Mouse (Mus musculus) neural tube, embryonic 14.5 days (tissue): ENCODE measurements around the gene Rcbtb2. TPM values are rescaled to one million over a fixed set of nuclear protein-coding genes. Genes with fewer than 3 reads are reported as not detected.
A peak's percentile ranks its signal among the peaks of the same experiment; 100 is the strongest.

Source experiments
- ATAC-seq: fragments of 200-750 bp; cut with Nextera tagmentation; 2 replicates; pipeline ENCODE4 v1.8.0; 2017; ENCODE audit warnings: low read depth, mild to moderate bottlenecking, moderate TSS enrichment, moderate library complexity
- H3K27ac ChIP-seq: fragments of 300-500 bp; sonication (generic); 2 replicates; pipeline ENCODE4 v1.5.1; 2014; ENCODE audit warnings: low read depth, mild to moderate bottlenecking, control low read depth, low read length, moderate library complexity, mixed read lengths
- H3K27me3 ChIP-seq: fragments of 300-500 bp; sonication (generic); 2 replicates; pipeline ENCODE4 v1.6.1; 2014; ENCODE audit warnings: low read length; ENCODE audit not compliant: control insufficient read depth, insufficient read depth
- H3K36me3 ChIP-seq: fragments of 300-500 bp; sonication (generic); 2 replicates; pipeline ENCODE4 v1.6.1; 2014; ENCODE audit warnings: low read length, mixed read lengths; ENCODE audit not compliant: control insufficient read depth, insufficient read depth
- H3K4me1 ChIP-seq: fragments of 300-500 bp; sonication (generic); 2 replicates; pipeline ENCODE4 v1.6.1; 2014; ENCODE audit warnings: low read length; ENCODE audit not compliant: control insufficient read depth, insufficient read depth
- H3K4me2 ChIP-seq: fragments of 300-500 bp; sonication (generic); 2 replicates; pipeline ENCODE4 v1.6.1; 2014; ENCODE audit warnings: mild to moderate bottlenecking, low read depth, low read length, control low read depth
- H3K4me3 ChIP-seq: fragments of 300-500 bp; sonication (generic); 2 replicates; pipeline ENCODE4 v1.5.1; 2014; ENCODE audit warnings: low read depth, low read length, control low read depth, mixed read lengths
- H3K9ac ChIP-seq: fragments of 300-500 bp; sonication (generic); replicated peaks from 2 replicates; pipeline ENCODE4 v1.6.1; 2014; ENCODE audit warnings: low read depth, mild to moderate bottlenecking, control low read depth, low read length, mixed read lengths
- H3K9me3 ChIP-seq: fragments of 300-500 bp; sonication (generic); 2 replicates; pipeline ENCODE4 v1.6.1; 2016; ENCODE audit warnings: low read length; ENCODE audit not compliant: control insufficient read depth
- WGBS: fragments of 180-500 bp; shearing (Covaris S2); extraction: QIAGEN DNeasy Blood & Tissue Kit; methylation state at CpG from one replicate; pipeline ENCODE4 v1.1.7; 2014; 5-methylcytosine and 5-hydroxymethylcytosine counted together
- polyA plus RNA-seq: library from polyadenylated mRNA; unstranded; fragments of >200 nt; fragmentation: Nextera tagmentation; extraction: Ambion mirVana; gene quantifications from 2 replicates; pipeline ENCODE4 v1.2.1, GENCODE M21; 2014

Rcbtb2 gene
- polyA plus RNA-seq, 1 experiment from 2014 or later = 61.2 TPM

DNA sequence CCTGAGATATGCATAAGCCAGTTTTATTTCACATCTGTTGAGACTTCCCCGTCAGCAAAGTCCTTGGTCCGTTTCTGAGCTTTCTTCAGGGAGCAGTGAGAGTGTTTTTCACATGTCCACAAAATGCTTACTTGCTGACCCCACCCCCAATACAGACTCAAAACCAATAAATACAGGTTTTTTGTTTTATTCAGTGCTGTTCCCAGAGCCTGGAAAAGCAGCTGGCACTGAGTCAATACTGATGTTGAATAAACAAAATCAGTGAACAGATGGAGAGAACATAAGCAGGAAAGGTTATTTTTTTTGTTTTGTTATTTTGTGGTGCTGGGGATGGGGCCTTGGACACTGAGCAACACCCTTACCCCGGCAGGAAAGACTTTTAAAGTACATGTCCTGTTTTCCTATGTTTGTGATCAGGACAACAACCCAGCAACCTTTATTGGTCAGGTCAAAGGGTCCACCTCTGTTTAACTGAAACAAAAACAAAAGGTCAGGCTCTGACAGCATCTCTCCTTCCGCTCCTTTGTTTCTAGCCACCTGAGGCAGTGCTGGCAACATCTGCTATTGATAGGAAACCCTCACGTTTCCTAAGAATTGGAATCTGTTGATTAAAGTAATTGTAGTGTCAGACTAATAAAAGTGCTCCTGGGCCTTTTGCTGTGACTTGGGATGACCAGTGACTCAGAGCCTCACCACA is 108.6 kb downstream of the Rcbtb2 start:
- H3K9ac ChIP-seq = no peak overlapping the region
- H3K4me2 ChIP-seq = no peak overlapping the region
- ATAC-seq = no peak
- no peak overlapping the region for H3K27ac ChIP-seq
- WGBS = 19% methylated on average over 5 of the region's 5 CpGs
- H3K4me1 ChIP-seq = 0 out of 2 replicates have a peak, but pooled peaks cover 7% of the 10 kb centered on the region
- H3K36me3 ChIP-seq = no peaks in the 10 kb centered on the region
- no peaks in the 10 kb centered on the region for H3K27me3 ChIP-seq
- H3K4me3 ChIP-seq = no peak overlapping the region
- no peaks in the 10 kb centered on the region for H3K9me3 ChIP-seq

DNA sequence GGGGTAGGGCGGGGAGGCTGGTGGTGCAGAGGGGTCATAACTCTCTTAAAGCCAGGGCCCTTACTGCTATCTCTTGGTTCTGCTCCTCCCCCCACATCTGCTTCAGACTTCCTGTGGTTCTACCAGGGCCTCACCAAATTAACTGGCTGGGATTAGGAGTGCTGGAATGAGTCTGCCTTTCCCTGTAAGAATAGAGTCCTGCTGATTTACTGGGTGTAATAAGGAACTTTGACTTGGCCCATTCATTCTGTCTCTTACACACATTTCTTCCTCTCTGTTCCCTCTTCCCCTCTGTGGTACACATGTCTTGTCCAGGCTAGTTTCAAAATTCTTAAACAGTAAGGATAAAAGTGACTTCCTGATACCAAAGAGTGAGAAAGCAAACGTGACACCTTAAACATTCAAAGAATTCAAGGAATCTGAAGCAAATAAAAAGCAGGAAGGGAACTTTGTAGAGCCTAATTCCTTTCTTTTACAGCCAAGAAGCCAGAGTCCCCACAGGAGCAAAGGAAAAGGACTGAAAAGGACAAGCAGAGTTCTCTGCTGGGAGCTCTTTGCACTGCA is 111.7 kb downstream of the Rcbtb2 start:
- Histone ChIP-seq H3K4me3 (no peak overlapping the region), H3K27ac (peak overlapping the region; percentile 18; the same call in 1 of the 2 replicates), H3K36me3 (no peaks in the 10 kb centered on the region), H3K27me3 (no peaks in the 10 kb centered on the region), H3K4me1 (peaks cover 8% of the 10 kb centered on the region; the same call in 1 of the 2 replicates), H3K9me3 (no peaks in the 10 kb centered on the region), H3K9ac (no peak overlapping the region), H3K4me2 (no peak overlapping the region)
- 5% methylated on average over 2 of the region's 2 CpGs for WGBS
- peak; percentile 42; the same call in 1 of the 2 replicates for ATAC-seq

DNA sequence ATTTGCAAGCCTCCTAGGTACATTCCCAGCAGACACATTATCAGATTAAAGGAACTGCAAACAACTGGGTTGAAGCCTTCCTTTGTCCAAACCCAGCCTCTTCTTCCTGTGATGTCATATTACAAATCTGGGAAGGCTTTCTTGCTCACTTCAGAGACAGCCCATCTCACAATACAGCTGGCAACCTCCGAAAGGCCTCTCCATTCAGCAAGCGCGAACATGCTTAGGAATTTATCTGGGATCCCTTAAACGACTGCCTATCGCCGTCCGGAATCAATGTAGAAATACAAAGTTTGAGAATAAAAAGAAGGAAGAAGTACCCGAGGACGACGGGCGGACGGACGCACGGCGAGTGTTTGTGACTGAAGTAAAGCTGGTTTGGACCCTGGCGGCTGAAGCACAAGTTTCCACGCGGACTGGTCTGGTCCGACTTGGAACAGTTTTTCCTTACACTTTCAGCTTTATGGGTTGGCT is 115.0 kb downstream of the Rcbtb2 start, which contains the start of gene Lpar6:
Lpar6 (plus strand) TSS at position 48 of the 474 bp plus-strand sequence.
- Histone ChIP-seq H3K27me3 (no peaks in the 10 kb centered on the region), H3K4me3 (peak within 1 kb of the TSS; percentile 37), H3K4me2 (peak within 1 kb of the TSS; percentile 54), H3K9ac (peak within 1 kb of the TSS; percentile 39), H3K4me1 (peaks cover 5% of the 10 kb centered on the region; the same call in 1 of the 2 replicates), H3K9me3 (no peaks in the 10 kb centered on the region), H3K27ac (peak within 1 kb of the TSS; percentile 71), H3K36me3 (no peaks in the 10 kb centered on the region)
- peak; percentile 79 for ATAC-seq
- under 1% methylated on average over 19 of the region's 19 CpGs for WGBS

DNA sequence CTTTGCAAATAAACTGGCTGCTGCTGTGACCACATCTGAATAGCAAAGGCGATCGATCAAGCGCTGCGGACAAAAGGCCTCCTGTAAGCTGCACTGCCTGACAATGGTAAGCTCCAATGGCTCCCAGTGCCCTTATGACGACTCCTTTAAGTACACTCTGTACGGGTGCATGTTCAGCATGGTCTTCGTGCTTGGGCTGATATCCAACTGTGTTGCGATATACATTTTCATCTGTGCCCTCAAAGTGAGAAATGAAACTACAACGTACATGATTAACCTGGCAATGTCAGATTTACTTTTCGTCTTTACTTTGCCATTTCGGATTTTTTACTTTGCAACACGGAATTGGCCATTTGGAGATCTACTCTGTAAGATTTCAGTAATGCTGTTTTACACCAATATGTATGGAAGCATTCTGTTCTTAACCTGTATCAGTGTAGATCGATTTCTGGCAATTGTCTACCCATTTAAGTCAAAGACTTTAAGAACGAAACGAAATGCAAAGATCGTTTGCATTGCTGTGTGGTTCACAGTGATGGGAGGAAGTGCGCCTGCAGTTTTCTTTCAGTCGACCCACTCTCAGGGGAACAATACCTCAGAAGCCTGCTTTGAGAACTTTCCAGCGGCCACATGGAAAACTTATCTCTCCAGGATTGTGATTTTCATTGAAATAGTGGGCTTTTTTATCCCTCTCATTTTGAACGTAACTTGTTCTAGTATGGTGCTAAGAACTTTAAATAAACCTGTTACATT is 115.8 kb downstream of the Rcbtb2 start:
- H3K4me2 ChIP-seq = peak overlapping the region; percentile 54

DNA sequence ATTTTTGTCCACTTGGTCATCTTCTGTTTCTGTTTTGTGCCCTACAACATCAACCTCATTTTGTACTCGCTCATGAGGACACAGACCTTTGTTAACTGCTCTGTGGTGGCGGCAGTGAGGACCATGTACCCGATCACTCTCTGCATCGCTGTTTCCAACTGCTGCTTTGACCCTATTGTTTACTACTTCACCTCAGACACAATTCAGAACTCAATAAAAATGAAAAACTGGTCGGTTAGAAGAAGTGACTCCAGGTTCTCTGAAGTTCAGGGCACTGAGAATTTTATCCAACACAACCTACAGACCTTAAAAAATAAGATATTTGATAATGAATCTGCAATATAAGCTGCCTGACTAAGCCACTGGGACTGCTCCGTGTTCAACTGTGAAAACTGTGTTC is 116.5 kb downstream of the Rcbtb2 start:
- Histone ChIP-seq H3K4me2 (peak overlapping the region; percentile 54), H3K4me3 (peak overlapping the region; percentile 37), H3K4me1 (peaks cover 5% of the 10 kb centered on the region; the same call in 1 of the 2 replicates), H3K9ac (peak overlapping the region; percentile 39; the same call in 1 of the 2 replicates), H3K27ac (peak overlapping the region; percentile 69), H3K36me3 (no peaks in the 10 kb centered on the region), H3K9me3 (no peaks in the 10 kb centered on the region), H3K27me3 (no peaks in the 10 kb centered on the region)
- ATAC-seq = no peak
- WGBS = 0% methylated on average over 6 of the region's 6 CpGs

More for the DNA sequence above, 115.8 kb downstream of the Rcbtb2 start:
- peak overlapping the region; percentile 37 for H3K4me3 ChIP-seq
- peaks cover 5% of the 10 kb centered on the region; the same call in 1 of the 2 replicates for H3K4me1 ChIP-seq
- peak overlapping the region; percentile 71; the same call in 1 of the 2 replicates for H3K27ac ChIP-seq
- peak; percentile 91 for ATAC-seq
- H3K9ac ChIP-seq = peak overlapping the region; percentile 39
- under 1% methylated on average over 20 of the region's 20 CpGs for WGBS
- no peaks in the 10 kb centered on the region for H3K36me3 ChIP-seq
- no peaks in the 10 kb centered on the region for H3K27me3 ChIP-seq
- H3K9me3 ChIP-seq = no peaks in the 10 kb centered on the region

DNA sequence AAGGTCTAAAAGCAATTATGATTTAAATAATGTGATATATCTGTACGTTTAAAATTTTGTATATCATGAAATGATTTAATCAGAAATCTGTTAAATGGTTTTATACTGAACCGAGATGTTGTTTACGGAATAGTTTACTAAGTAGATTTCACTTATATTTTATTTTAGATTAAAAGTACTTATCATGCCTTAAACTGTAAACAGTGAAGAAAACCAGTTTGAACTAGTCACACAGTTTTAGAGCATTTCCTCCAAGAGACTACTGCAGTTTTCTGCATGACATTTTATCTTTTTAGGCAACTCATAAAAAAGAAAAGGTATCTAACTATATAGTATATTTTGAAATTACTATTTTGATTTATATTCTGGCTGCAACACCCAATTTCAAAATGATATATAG is 117.0 kb downstream of the Rcbtb2 start:
- Histone ChIP-seq H3K27me3 (no peaks in the 10 kb centered on the region), H3K4me2 (no peak overlapping the region; the same call in 1 of the 2 replicates), H3K4me1 (peaks cover 5% of the 10 kb centered on the region; the same call in 1 of the 2 replicates), H3K9me3 (no peaks in the 10 kb centered on the region), H3K9ac (no peak overlapping the region), H3K4me3 (no peak overlapping the region; the same call in 1 of the 2 replicates), H3K36me3 (no peaks in the 10 kb centered on the region), H3K27ac (no peak overlapping the region)
- WGBS = 44% methylated on average over 3 of the region's 3 CpGs
- no peak for ATAC-seq

DNA sequence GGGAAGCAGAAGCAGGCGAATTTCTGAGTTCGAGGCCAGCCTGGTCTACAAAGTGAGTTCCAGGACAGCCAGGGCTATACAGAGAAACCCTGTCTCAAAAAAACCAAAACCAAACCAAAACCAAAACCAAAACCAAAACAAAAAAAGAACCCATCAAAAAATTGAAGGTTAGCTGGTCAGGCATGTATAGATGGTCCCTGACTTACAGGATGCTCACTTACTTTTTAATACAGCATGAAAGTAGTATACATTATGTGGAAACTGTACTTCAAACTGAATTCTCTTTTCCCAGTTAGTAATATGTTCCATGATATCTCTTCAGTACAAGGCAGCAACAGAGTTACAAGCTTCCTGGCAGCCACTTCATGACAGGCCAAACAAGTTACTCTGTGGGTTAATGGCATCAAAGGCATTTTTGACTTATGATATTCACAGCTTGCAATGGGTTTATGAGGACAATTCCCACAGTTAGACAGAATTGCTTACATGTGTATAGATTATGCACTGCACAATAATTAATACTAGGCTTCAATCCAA is 121.3 kb downstream of the Rcbtb2 start:
- no peak overlapping the region for H3K4me2 ChIP-seq
- no peak overlapping the region for H3K9ac ChIP-seq
- no peaks in the 10 kb centered on the region for H3K9me3 ChIP-seq
- no peaks in the 10 kb centered on the region for H3K4me1 ChIP-seq
- H3K36me3 ChIP-seq = no peaks in the 10 kb centered on the region
- H3K27ac ChIP-seq = no peak overlapping the region
- 100% methylated on average over 2 of the region's 2 CpGs for WGBS
- no peak for ATAC-seq
- H3K27me3 ChIP-seq = no peaks in the 10 kb centered on the region
- H3K4me3 ChIP-seq = no peak overlapping the region

DNA sequence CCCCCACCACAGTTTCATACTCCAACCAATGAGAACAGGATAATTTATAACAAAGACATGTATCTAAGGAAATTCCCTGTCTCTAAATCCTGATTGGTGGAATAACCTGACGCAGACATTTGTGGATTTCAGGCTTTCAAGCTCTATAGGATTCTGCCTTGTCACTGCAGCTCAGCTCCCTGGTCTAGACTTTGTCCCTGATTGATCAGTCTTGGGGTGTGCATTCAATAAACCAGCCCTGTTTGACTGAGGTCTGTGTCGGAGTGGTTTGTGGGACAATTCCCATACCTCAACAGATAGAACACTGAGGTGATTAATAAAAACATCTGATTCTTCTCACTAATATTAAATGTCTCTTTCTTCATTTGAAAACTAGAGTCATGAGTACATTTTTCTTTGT is 127.2 kb downstream of the Rcbtb2 start:
- H3K9me3 ChIP-seq = no peaks in the 10 kb centered on the region
- H3K9ac ChIP-seq = no peak overlapping the region
- no peak for ATAC-seq
- H3K4me3 ChIP-seq = no peak overlapping the region
- no peaks in the 10 kb centered on the region for H3K4me1 ChIP-seq
- no peaks in the 10 kb centered on the region for H3K27me3 ChIP-seq
- WGBS = 97% methylated on average over 2 of the region's 2 CpGs
- H3K27ac ChIP-seq = no peak overlapping the region
- H3K36me3 ChIP-seq = no peaks in the 10 kb centered on the region
- no peak overlapping the region for H3K4me2 ChIP-seq
